Mouse (Mus musculus) adrenal gland, postnatal 4 days (tissue): Measurements from ENCODE around the gene Arid5a. TPM values are rescaled to one million over a fixed set of nuclear protein-coding genes. Genes with fewer than 3 reads are reported as not detected.

Experiments
- DNase-seq, 2 experiments: peaks; one replicate each; pipeline ENCODE4 v3.0.0; 2021 to 2022; ENCODE audit warnings: low spot score in 2 of 2, mixed read lengths in 2 of 2
- microRNA-seq: library from miRNA; unstranded; fragments of <30 nt; microRNA quantifications from one replicate; pipeline ENCODE4 v1.2.0, GENCODE M21; 2021
- total RNA-seq, 2 experiments: library from RNA; stranded (reverse); gene quantifications; 2 replicates each; pipeline ENCODE4 v1.2.3; 2021

The Arid5a gene
- total RNA-seq, 2 experiments from 2014 or later: 6.0 to 8.4 TPM

DNA sequence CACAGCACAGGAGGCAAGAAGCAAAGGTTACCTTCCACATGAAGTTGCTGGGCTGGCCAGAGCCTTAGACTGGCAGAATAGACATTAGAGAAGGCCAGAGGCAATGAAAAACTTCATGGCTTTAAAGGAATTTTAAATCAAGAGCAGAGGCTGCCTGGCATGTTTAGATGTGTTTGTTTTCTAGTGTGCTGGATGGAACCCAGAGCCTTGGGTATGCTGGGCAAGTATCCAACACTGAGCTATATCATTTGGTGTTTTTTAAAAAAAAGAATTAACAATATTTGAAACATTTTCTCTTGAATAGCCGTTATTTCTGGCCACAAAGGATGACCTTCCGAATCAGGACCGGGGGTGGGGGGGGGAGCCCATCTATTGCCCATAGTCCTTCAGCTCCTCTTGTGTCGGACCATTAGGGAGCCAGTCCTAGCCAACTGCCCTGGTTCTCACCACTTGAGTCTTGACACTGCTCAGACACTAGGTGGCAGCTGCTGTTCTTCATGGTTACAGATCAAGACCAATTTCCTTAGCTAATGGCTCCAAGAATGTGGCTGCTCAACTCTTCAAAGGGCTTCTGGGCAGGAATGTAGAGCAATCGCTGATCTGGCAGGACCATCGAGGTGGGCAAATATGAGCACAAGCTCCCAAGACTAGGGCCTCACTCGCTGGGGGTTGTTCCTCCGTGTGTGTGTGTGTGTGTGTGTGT is 16.4 kb downstream of the Arid5a start:
- no peak for DNase-seq

GRCm38 (mm10) chr1:36325900-36326321 is 18.4 kb downstream of the Arid5a start:
- DNase-seq: no peak

DNA sequence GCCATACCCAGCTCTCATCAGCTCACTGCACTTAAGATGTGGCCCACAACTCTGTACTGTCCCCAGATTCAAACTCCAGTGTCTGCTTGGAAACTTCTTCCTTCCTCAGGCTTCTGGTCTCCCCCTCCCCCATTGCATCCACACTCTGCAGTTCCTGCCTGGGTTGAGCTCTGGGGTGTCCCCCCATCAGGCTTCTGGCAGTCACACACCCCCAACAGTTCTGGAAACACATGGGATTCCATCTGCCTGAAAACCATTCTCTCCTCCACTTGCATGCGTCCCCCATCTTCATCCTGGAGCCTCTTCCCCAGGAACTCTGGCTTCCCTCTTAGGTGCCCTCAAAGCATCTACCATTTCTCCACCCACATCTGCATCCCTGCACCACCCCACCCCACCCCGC is 19.3 kb downstream of the Arid5a start:
- DNase-seq: no peak

GRCm38 (mm10) chr1:36331743-36332142 is 24.2 kb downstream of the Arid5a start:
- DNase-seq: no peak

DNA sequence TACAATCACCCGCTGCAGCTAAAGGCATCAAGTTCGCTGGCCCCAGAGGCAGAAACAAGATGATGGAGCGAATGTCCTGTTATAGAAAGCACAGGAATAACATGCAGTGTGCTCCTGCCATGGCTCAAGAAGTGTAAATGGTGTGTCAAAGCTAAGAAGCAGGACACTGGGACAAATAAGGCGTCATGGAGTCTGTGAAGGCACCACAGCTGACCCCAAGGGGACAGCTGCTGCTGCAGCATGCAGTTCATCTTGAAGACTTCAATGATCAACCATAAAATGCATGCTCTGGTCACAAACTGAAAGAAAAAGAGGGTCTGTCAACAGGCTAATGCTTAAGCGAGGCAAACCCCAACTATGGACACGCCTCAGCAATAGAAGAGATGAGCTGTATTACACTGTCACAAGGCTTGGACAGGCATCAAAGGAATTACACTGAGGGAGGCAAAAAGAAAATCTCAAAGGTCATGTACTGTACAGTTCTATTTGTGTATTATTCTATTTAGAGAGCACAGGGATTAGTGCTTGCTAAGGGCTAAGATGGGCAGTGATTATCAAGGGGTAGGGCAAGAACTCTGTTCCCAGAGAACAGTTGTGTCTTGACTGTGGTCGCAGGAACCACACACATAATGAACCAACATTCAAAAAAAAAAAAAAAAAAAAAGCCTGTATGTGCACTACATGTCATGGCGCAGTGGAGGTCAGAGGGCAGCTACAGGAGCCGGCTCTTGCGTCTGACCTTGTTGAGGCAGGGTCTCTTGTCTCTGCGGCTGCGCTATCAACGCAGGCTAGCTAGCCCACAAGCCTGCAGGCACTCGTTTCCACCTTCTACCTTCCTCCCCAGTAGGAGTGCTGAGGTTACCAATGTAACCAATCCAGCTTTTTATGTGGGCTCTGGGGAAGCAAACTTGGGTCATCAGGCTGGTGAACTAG is 25.7 kb downstream of the Arid5a start:
- DNase-seq: no peak

- no peak for DNase-seq
Observed at GRCm38 (mm10) chr1:36342547-36342946, 35.0 kb downstream of the Arid5a start.

DNA sequence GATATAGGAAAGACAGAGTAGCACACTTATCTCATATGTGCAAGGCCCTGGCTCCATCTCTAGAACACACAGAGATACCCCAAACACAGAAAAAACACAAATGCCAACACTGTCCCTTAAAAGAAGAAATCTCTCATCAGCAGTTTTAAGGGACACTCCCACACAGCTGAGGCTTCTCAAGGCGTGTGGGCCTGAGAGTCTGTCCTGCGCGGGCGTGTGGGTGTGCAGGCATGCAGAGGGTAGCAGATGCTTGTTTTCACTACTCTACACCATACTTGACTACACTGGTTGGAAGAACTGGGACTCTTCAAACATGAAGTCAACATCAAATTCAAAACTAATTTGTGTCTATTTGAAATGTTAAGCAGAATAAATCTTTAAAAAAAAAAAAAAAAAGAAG is 44.8 kb downstream of the Arid5a start:
- no peak for DNase-seq

GRCm38 (mm10) chr1:36356955-36357695 is 49.6 kb downstream of the Arid5a start:
- DNase-seq: no peak

DNA sequence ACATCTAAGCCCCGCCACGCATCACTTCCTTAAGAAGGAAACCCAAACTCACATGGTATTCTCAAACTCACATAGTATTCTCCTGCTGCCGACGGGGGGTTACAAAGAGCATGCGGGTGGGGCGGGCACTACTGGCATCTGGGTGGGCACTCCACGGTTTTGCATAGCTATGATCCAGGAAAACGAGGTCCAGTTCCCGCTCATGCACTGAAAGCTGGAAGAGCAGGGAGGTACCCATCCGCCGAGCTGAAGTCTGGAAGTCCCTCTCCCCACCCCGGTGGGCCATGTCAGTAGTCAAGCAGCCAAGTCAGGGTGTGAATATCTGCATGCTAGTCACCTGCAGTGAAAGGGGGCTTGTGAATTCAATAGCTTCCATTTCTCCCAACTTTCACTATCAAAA is 60.2 kb downstream of the Arid5a start:
- no peak for DNase-seq

- peak in 1 of 2 experiments; percentile 56 for DNase-seq
Observed at GRCm38 (mm10) chr1:36368112-36368968, 60.8 kb downstream of the Arid5a start.

DNA sequence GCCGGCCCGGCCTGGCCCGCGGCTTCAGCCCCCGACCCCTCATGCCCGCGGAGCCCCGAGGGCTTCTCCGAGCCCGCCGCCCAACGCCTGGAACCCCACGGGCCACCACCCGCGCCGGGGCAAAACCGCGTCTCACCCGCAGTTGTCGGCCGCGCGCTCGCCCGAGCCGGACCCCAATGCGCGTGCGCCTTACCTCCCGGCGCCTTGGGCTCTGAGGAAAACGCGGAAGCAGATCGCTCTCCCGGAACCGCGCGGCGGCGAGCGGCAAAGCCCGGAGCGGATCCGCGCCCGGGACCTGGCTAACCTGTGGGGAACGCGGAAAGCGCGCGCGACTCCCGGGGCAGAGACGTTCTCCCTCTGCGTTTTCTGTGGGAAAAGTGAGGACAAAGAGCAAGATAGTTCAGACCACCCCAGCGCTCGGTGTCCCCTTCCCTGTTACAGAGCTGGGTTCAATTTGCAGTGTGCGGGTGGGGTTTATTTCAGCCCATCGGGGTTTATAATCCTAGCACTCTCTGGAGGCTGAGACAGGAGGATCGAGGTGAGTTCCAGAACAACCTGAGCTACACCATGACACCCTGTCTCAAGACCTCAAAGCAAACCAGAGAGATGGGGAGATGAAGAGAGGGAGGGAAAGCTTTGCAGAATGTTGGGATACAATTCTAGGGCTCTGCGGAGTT is 61.6 kb downstream of the Arid5a start, which contains the start of gene Kansl3:
Gene Kansl3 (minus strand): TSS at position 213 of the 677 bp plus-strand sequence.
- DNase-seq: peak; percentile 78 to 81

DNA sequence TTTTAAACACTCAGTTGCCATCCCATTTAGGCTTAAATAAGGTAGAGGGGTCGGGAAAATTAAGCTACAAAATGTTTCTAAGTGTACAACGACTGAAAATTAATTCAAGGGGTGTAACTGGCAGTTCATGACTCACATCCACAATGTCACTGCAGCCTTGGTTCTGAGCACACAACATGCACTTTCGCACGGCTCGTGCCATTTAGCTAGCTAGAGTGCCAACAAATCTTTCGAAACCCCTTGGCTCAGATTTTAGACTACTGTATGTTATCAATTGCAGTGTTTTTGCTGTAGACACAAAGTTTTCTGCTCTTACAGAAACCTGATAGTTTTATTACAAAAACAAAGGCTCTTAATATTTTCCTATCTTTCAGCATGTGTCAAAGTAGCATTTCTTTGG is 63.4 kb downstream of the Arid5a start:
- no peak for DNase-seq

- no peak for DNase-seq
Observed at GRCm38 (mm10) chr1:36371934-36372845, 64.7 kb downstream of the Arid5a start, which contains the start of gene Fer1l5. Gene Fer1l5 (plus strand): TSS chr1:36372291.

Small RNAs within 50 kb of the gene (microRNA-seq; reads per million reads assigned to microRNA genes)
- gene Mir6898: 1.1 reads per million

Other genes with a start within 250 kb of the Arid5a start
- 10 to 100 TPM; 79.2 to 89.3 TPM for gene Hs6st1, start 239.3 kb upstream of the Arid5a start, total RNA-seq
- gene Uggt1, start 63.0 kb upstream of the Arid5a start, total RNA-seq: 10 to 100 TPM; 53.6 to 61.0 TPM
- 10 to 100 TPM in 1 of 2 experiments, 1 to 10 TPM in 1; 8.0 to 10.4 TPM for gene Neurl3, start 33.1 kb upstream of the Arid5a start, total RNA-seq
- gene Kansl3, start 61.4 kb downstream of the Arid5a start, total RNA-seq: 100 to 1,000 TPM; 107 to 113 TPM
- under 1 TPM; 0.70 to 0.99 TPM for gene Fer1l5, start 64.6 kb downstream of the Arid5a start, total RNA-seq
- 10 to 100 TPM; 25.3 to 31.2 TPM for gene Lman2l, start 137.5 kb downstream of the Arid5a start, total RNA-seq
- 1 to 10 TPM; 4.3 to 5.2 TPM for gene Cnnm4, start 163.9 kb downstream of the Arid5a start, total RNA-seq
- 10 to 100 TPM; 44.1 to 45.1 TPM for gene Cnnm3, start 204.1 kb downstream of the Arid5a start, total RNA-seq
- 10 to 100 TPM; 20.7 to 22.9 TPM for gene Ankrd23, start 229.2 kb downstream of the Arid5a start, total RNA-seq
- gene Gm42417, start 231.7 kb downstream of the Arid5a start, total RNA-seq: not detected
- 10 to 100 TPM; 19.8 to 23.1 TPM for gene Ankrd39, start 239.7 kb downstream of the Arid5a start, total RNA-seq